Mouse (Mus musculus) left cerebral cortex, postnatal 10 days (tissue): ENCODE results near the gene Fos. TPM values are rescaled to one million over a fixed set of nuclear protein-coding genes. Genes with fewer than 3 reads are reported as not detected.

Experiments used
- DNase-seq, 2 experiments: peaks; one replicate each; pipeline ENCODE4 v3.0.0; 2021 to 2022; ENCODE audit warnings: low spot score in 2 of 2, mixed read lengths in 1 of 2; ENCODE audit errors: extremely low spot score in 1 of 2
- intact Hi-C: fragments of 180-260 bp; cut with DNase I; formaldehyde crosslinking; loops from one replicate; pipeline ENCODE4 v1.15.1; 2025
- total RNA-seq, 2 experiments: library from RNA; stranded (reverse); gene quantifications; 2 replicates each; pipeline ENCODE4 v1.2.3; 2021

The Fos gene
- total RNA-seq, 2 experiments from 2014 or later = 11.0 to 14.8 TPM

DNA sequence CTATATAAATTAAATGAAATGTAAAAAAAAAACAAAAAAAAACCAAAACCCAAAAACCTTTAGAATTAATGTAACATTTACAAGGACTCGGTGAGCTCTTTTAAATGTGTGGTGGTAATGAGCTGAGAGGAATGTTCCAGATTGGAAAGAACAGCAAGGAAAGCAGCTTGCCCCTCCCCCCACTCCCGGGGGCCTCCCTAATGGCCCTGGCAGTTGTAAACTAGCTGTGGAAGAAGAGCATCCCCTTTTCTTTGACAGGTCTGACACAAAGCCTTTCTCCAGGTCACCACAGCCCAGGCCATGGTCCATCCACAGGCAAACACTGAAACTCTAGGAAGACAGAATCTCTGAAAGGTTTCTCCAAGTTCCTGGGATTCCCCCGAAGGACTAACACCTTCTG lies 5.5 kb downstream of the Fos start:
- intact Hi-C loops = loop anchor here (5.0 kb wide), 1 partner anchor 102 kb away; no protein-coding TSS in a partner anchor
- DNase-seq = no peak

DNA sequence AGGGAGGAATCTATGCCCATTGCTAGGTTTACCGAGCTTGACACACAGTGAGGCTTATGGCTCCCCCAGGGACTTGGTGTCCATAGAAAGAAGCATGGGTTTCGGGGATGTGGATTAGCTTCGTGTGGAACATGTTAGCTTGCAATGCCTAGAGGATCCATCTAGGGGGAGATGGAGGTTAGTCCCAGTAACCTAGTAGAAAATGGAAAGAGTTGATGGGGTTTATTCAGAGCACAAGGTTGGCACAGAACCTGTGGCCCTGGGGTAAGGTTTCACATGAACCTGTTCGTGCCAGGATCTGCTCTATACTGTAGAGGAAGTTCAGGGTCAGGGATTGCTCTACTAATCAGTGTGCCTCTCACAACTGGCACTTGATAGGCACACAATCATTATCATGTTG lies 9.5 kb downstream of the Fos start:
- intact Hi-C loops = no loop called here
- DNase-seq = no peak

DNA sequence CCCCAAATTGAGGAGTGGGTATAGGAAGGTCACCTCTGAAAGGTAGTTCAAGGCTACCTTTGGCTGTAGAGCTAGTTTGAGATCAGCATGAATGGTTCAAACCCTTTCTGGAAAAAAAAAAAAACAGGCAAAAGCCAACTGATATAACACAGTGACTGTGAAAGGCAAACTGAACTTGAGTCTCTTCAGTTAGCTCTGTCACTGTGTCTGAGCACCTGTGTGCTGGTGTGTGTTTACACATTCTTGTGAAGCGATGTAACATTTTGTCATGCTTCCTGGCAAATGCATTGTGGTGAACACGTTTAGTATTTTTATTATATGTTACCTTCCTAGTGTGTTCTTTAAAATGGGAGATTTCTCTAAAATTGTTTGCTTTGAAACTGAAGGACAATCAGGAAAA lies 11.0 kb downstream of the Fos start:
- intact Hi-C loops = no loop called here

DNA sequence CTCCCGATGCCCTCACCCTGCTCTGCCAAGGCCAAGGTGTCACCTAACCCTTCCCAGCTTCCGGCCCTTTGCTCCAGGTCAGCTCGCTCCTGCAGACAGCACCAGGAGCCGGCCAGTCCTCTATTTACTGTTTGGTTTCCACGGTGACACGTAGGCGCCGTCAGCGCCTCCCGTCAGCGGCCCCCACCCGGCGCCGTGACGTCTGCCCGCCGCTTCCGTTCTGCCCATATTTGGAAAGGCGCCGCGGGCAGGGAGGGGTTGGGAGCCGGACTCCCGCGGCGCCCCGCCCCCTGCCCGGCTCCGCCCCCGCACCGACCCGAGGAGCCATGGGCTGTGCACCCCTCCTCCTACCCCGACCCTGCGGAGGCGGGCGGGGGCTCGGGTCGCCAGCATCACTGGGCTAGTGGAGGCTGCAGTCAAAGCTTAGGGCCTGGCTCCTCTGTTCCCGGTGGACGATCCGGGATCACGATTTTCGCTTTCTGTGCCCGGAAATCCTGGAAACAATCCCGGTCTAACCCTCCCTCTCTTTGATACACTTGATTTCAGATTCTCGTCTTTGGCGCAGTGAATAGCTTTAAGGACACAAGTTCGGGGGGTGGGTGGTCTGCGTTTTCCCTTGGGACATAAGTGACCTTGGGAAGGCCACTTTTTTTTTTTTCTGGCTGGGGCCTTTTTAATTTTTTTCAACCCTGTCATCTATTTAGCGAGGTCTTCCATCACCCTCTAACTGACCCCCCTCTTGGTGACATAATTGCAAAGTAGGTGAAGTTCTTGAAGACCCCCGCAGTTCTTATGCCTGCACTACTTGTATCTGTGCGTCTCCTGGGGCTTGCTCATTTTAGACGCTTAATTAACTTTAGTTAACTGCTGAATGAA lies 12.4 kb downstream of the Fos start:
- intact Hi-C loops = loop anchor here (2.0 kb wide), 1 partner anchor 139 kb away; no protein-coding TSS in a partner anchor
- DNase-seq = peak; percentile 87 to 97

More for the DNA sequence above, 11.0 kb downstream of the Fos start:
- DNase-seq = no peak

DNA sequence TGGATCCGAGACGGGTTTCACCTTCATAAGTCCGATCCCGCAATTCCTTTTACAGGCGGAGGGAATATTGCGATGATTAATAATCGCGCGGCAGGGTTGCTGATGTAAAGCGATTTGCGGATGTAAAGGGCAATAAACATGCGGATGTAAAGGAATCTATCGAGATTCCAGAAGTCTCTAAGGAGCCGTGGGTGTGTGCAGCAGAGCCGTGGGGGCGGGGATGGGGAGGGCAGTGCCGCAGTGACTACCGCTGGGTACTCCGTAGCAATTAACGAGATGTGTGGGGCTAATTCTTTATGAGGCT lies 13.0 kb downstream of the Fos start:
- DNase-seq = peak in 1 of 2 experiments; percentile 53
- intact Hi-C loops = loop anchor here (2.0 kb wide), 1 partner anchor 140 kb away; no protein-coding TSS in a partner anchor

DNA sequence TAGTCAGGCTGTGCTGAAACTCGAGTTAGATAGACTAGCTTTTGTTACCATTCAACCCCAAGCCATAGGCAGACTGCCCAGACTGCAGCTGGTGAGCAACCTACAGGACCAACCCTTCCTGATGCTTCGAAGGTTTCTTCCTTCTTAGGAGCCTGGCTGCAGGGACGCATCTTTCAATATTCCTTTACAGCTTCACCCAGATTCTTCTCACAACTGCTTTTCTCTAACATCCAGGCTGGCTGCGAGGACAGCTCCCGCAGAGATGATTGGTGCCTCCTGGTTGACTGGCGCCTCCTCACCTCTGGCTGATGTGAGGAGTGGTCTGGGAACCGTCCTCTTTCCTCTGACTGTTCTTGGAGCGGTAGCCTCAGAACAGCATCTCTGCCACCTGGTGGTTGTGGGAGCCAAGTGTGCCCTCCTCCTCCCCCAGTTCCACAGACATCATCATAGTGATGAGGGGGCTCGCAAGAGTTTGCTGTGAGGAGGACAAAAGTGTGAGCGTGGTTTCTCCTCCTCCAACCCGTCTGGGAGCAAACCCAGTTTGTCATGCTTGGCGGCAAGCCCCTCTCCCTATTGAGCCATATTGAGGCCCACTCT lies 14.0 kb downstream of the Fos start:
- intact Hi-C loops = loop anchor here (2.0 kb wide), 1 partner anchor 141 kb away; no protein-coding TSS in a partner anchor
- peak; percentile 65 to 76 for DNase-seq

DNA sequence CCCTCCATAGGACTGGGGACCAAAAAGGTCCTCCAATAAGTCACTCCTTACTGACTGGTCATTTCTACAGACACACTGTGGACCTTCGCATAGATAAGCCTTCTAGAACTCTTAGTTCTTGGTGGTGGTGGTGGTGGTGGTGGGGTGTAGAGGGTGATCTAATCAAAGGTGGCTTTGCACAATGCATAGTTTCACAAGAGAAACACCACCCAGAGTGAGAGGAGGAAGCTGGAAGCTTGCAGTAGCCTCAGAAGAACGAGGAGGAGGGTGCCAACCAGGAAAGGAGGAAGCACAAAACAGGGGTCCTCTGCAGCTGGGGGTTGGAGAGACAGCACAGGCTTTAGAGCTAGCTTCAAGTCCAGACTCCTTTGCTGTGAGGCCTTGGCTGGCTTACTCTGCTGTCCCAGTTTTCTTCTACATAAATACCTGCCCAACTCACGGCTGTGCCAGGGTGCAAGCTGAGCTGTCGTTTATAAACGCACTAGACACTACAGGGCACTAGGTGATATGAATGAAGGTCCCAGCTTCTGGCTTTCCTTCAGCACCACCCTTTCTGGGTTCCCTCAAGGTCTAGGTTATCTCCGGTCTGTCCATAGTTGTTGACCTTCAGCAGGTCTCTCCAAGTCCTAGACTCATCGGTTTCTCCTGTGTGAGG lies 15.7 kb downstream of the Fos start:
- no peak for DNase-seq
- intact Hi-C loops = no loop called here

DNA sequence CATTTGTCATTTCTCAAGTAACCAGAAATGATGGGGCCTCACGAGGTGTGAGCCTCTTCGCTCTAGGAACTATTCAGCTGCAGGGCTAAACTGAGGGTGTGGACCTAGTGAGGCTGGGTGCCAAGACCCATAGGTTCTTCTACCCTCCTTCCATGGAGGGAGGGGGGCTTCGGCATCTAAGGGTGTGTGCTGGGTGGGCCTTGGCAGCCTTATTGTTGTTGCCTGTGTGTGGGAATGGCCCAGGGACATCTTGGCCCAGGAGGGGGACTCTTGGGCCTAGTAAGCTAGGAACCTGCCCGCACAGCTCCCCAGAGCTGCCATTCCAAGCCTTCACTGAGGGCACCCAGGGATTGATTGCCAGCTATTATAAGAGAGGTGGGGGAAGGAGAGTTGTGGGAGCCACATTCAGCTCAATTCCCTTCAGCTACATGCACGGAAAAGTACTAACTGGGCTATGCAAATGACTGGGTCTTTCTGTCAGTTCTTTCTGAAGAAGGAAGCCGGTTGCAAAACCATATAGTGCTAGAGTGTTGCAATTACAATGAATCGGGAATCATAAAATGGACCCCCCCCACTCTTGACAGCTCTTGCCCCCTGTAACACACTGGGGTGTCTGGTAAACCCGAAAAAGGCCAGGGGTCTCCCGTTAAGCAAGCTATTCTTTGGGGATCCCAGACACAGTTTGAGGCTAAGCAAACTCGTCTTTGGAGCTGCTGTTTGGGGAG lies 16.6 kb downstream of the Fos start:
- intact Hi-C loops = loop anchor here (5.0 kb wide), 1 partner anchor 172 kb away; no protein-coding TSS in a partner anchor
- DNase-seq = no peak

DNA sequence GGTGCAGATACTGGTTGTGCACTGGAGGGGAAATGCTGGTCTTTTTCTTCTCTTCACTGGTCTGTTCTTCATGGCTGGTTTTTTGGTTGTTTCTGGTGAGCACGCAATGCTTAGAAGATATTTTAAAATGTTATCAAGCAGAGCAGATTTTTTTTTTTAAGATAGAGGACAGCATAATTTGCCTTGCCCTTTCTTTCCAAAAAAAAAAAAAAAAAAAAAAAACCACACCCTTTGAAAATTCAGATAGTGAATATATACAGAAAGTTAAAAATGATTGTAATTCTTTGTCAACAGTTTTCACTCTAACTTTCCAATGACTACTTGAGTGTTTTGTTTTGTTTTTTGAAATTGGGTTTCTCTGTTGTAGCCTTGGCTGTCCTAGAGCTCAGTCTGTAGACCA lies 17.3 kb downstream of the Fos start:
- intact Hi-C loops = loop anchor here (5.0 kb wide), 1 partner anchor 171 kb away; no protein-coding TSS in a partner anchor
- DNase-seq = no peak

DNA sequence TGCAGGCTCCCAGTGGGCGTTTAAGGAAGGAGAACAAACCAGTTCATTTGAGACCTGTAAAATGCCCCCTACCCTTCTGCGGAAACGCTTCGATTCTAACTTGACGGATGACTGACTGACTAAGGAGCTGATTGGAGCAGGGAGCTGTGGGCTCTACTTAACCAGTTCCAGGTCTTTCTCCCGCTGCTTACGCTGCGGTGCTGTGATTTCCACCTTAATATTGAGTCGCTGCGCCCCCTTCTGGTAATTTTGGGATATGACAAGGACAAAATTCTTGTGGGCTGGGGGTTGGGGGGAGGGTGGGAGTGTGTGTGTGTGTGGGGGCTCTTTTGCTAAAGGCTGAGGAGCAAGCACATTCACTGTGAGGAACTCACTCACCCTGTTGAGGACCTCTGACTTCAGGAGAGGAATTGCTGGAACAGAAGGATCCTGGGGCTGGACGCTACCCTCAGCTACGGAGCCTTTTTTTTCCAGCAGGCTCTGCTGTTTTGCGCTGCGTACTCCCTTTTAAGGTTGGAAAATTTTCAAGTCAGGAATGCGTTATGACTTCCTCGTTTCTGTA lies 18.5 kb downstream of the Fos start:
- intact Hi-C loops = loop anchor here (5.0 kb wide), 1 partner anchor 170 kb away; no protein-coding TSS in a partner anchor

DNA sequence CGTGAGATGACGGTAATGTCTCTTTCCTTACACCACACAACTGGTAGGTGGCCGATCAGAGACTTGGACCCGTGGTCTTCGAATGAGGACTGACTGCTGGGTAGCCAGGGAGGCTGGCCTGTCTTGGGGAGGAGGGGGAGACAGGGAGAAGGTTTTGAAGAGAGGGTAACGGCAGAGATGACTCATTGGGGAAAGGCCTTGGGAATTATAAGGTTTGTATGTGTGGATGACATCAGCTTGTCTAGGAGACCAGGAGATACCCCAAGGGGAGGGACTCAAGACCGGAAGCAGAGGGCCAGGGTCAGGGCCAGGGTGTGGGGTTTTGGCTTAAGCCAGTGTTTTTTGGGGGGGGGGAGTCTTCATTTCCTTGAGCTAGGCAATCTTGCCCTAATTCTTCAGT lies 22.6 kb downstream of the Fos start:
- no peak for DNase-seq
- intact Hi-C loops = no loop called here

More for the DNA sequence above, 18.5 kb downstream of the Fos start:
- DNase-seq = peak in 1 of 2 experiments; percentile 69

DNA sequence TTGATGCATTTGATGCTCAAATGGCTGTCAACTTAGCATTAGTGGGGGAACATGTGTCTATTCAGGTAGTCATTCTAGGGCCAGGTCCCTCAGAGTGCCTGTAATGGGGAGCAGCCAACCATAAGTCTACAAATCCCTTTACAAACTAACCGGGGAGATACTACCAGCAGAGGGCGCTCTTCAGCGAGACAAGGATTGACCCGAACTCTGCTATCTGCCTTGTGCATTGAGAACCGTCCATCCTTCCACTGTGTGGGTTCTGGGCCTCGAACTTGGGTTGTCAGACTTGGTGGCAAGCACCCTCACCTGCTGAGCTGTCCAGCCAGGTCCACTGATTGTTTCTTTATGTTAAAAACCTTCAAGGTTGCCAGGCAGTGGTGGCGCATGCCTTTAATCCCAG lies 23.1 kb downstream of the Fos start:
- DNase-seq = peak in 1 of 2 experiments; percentile 65
- intact Hi-C loops = no loop called here

DNA sequence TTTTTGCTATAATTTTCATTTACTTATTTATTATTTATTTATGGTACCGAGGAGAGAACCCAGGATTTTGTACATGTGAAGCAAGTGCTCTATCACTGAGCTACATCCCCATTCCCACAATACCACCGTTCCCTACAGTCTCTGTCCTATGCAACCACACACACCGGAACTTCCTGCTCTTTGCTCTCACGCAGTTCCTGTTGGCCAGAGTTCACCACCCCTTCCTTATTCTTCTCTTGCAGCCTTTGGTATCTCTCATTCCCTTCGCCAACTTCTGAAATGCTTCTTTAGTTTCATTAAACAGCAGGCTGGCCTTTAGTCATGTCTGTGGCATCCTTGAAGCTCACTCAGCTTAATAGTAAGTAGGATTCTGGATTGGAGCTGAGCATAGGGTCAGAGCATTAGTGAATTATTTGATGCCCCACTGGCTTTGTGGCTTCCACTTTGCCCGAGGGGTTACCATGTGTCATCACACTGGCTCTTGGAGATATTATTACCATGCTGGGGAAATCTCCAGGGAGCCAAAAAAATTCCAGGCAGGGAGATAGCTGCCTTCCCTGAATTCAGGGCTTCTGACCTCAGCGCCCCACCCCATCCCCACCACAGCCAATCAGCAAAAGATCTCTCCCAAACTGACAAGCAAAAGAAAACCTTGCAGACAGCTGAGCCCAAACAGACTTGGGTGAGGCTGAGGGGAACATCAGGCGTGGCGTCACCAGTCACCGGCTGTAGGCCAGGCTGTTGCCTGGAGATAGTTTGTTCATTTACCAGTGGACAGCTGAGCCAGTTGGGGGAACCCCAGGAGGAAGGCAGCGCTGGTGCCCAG lies 23.8 kb downstream of the Fos start:
- intact Hi-C loops = no loop called here
- DNase-seq = no peak

DNA sequence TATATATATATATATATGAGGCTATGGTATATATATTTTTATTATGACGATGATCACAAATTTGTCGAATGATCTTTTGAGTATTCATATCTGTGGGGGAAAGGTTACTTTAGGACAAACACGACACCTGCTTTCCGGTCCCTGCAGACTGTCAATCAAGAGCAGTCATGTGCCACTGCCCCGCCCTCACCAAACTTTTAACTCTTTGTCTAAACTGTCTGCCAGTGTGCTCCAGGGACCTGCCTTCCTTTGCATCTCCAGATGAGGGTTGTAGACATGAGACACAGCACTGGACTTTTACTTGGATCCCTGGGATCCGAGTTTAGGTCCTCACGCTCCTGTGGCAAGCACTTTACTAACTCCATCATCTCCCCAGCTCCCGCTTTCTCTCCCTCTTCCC lies 25.3 kb downstream of the Fos start:
- intact Hi-C loops = no loop called here

DNA sequence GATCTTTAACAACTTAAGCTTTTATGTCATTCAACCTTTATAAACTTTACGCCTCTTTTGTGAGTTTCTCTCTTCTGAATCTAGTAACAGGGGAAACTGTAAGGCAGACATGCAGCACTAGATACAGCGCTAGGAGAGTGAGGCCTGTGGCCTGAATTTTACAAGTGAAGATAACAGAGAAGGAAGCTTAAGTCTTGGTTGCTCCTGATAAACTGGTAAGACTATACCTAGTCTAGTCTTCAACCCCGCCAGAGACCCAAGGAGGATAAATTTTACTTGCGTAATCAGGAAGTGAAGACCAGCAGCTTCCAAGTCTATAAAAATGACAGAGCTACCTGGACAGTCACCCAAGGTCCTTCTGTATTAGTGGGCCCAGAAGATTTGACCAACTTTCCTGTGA lies 29.0 kb downstream of the Fos start:
- intact Hi-C loops = no loop called here
- no peak for DNase-seq

More for the DNA sequence above, 25.3 kb downstream of the Fos start:
- no peak for DNase-seq

DNA sequence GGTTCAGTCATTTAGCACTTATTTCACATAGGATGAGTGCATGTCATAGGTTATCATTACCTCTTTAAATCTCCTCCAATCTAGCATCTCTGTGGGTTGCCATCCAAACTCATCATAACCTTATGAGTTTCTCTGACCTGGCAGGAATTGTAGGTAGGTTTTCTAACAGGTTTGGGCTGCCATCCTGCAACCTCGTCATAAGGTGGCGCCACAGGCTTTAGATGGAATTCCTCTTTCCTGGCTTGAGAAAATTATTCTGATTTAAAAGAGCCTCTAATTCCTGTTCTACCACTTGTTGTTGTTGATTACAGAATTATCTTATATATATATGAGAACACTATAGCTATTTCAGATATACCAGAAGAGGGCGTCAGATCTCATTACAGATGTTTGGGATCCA lies 34.5 kb downstream of the Fos start:
- intact Hi-C loops = no loop called here
- DNase-seq = no peak

DNA sequence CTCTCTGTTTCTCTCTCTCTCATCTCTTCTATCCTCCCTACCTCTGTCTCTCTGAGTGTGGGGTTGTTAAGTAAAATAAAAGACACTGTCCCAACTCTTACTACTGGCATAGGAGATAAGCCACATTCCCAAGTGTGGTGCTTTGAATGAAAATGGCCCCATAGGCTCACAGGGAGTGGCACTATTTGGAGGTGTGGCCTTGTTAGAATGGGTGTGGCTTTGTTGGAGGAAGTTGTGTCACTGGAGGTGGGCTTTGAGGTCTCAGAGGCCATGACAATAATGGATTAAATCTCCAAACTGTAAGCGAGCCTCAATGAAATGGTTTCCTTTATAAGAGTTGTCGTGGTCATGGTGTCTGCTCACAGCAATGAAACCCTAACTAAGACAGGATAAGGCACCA lies 36.3 kb downstream of the Fos start:
- no peak for DNase-seq
- intact Hi-C loops = no loop called here
